Mouse (Mus musculus): ENCODE data around the gene Ddx51. TPM values are rescaled to one million over a fixed set of nuclear protein-coding genes. Genes with fewer than 3 reads are reported as not detected.

Ddx51 gene
- total RNA-seq, 2 experiments from 2014 or later = 16.8 to 23.7 TPM

GRCm38 (mm10) chr5:110653686-110654085 lies 435 bp downstream of the Ddx51 start:
- DNase-seq (ENCODE audit: low spot score in 2 of 2) = no peak

GRCm38 (mm10) chr5:110659682-110660081 lies 6.4 kb downstream of the Ddx51 start:
- no peak for DNase-seq (ENCODE audit: low spot score in 2 of 2)

GRCm38 (mm10) chr5:110664041-110664440 lies 10.8 kb downstream of the Ddx51 start:
- DNase-seq (ENCODE audit: low spot score in 2 of 2) = no peak

- DNase-seq (ENCODE audit: low spot score in 2 of 2) = no peak
Measured at GRCm38 (mm10) chr5:110664750-110665269, 11.6 kb downstream of the Ddx51 start.

GRCm38 (mm10) chr5:110665486-110666121 lies 12.4 kb downstream of the Ddx51 start:
- no peak for DNase-seq (ENCODE audit: low spot score in 2 of 2)

GRCm38 (mm10) chr5:110682041-110682440 lies 28.8 kb downstream of the Ddx51 start:
- no peak for DNase-seq (ENCODE audit: low spot score in 2 of 2)

- DNase-seq (ENCODE audit: low spot score in 2 of 2) = no peak
Measured at GRCm38 (mm10) chr5:110698617-110699016, 45.4 kb downstream of the Ddx51 start.

- no peak for DNase-seq (ENCODE audit: low spot score in 2 of 2)
Measured at GRCm38 (mm10) chr5:110704004-110704403, 50.8 kb downstream of the Ddx51 start.

- DNase-seq (ENCODE audit: low spot score in 2 of 2) = no peak
Measured at GRCm38 (mm10) chr5:110709256-110709655, 56.0 kb downstream of the Ddx51 start.

Small RNA genes lying within 50 kb of the gene (microRNA-seq; reads per million reads assigned to microRNA genes)
- gene Mir7026 (ENCODE audit: borderline number of aligned reads in 2 of 2) = 0.47 to 0.61 reads per million in 2 experiments

Other genes with a start within 250 kb of the Ddx51 start
- gene Fbrsl1, start 204.9 kb upstream of the Ddx51 start, total RNA-seq (2021) = 10 to 100 TPM; 60.7 to 65.7 TPM
- gene Galnt9, start 109.1 kb upstream of the Ddx51 start, total RNA-seq (2021) = under 1 TPM in 1 of 2 experiments, not detected in 1; 0.19 TPM
- gene Noc4l, start within 50 bp of the Ddx51 start, total RNA-seq (2021) = 10 to 100 TPM; 18.9 to 19.1 TPM
- 10 to 100 TPM; 66.1 to 82.2 TPM for gene Ep400, start 117.3 kb downstream of the Ddx51 start, total RNA-seq (2021)
- gene Pus1, start 127.2 kb downstream of the Ddx51 start, total RNA-seq (2021) = 10 to 100 TPM; 36.4 to 47.3 TPM
- gene Ulk1, start 156.6 kb downstream of the Ddx51 start, total RNA-seq (2021) = 10 to 100 TPM; 39.6 to 50.7 TPM
- gene Hscb, start 186.3 kb downstream of the Ddx51 start, total RNA-seq (2021) = 10 to 100 TPM; 13.9 to 14.9 TPM
- gene Chek2, start 186.5 kb downstream of the Ddx51 start, total RNA-seq (2021) = 1 to 10 TPM; 1.9 to 2.6 TPM
- gene Ttc28, start 226.4 kb downstream of the Ddx51 start, total RNA-seq (2021) = 10 to 100 TPM; 15.4 to 20.2 TPM